Mouse (Mus musculus): ENCODE results near the gene App. TPM values are rescaled to one million over a fixed set of nuclear protein-coding genes. Genes with fewer than 3 reads are reported as not detected.

App gene
- polyA plus RNA-seq, 1 experiment from 2014 or later = 44.5 TPM

GRCm38 (mm10) chr16:85127661-85128346 is 45.8 kb downstream of the App start:
- H3K4me3 ChIP-seq (ENCODE audit: low read depth, low read length) = no peak overlapping the region
- WGBS = 78% methylated on average over 11 of the region's 11 CpGs
- no peaks in the 10 kb centered on the region for H3K9me3 ChIP-seq (ENCODE audit: control insufficient read depth, low read length)
- ATAC-seq (replicated peaks; ENCODE audit: low FRiP score) (no peak), DNase-seq (ENCODE audit: low spot score) (no peak)
- no peak overlapping the region for H3K4me2 ChIP-seq
- H3K36me3 ChIP-seq (ENCODE audit: control insufficient read depth, insufficient read depth, low read length) = no peaks in the 10 kb centered on the region; the same call in 1 of the 2 replicates
- peaks cover 11% of the 10 kb centered on the region for H3K4me1 ChIP-seq (replicated peaks; ENCODE audit: control insufficient read depth, insufficient read depth, low read length)
- no peak overlapping the region for H3K27ac ChIP-seq (ENCODE audit: low read depth, low read length)
- H3K9ac ChIP-seq (ENCODE audit: low read depth, low read length) = no peak overlapping the region
- H3K27me3 ChIP-seq (replicated peaks; ENCODE audit: control insufficient read depth, insufficient read depth, low read length) = no peaks in the 10 kb centered on the region

GRCm38 (mm10) chr16:85124649-85125048 is 48.9 kb downstream of the App start:
- Histone ChIP-seq H3K9me3 (ENCODE audit: control insufficient read depth, low read length) (no peaks in the 10 kb centered on the region), H3K4me2 (no peak overlapping the region), H3K9ac (ENCODE audit: low read depth, low read length) (no peak overlapping the region), H3K27ac (ENCODE audit: low read depth, low read length) (no peak overlapping the region), H3K4me3 (ENCODE audit: low read depth, low read length) (no peak overlapping the region), H3K36me3 (ENCODE audit: control insufficient read depth, insufficient read depth, low read length) (no peaks in the 10 kb centered on the region; the same call in 1 of the 2 replicates), H3K4me1 (replicated peaks; ENCODE audit: control insufficient read depth, insufficient read depth, low read length) (0 out of 2 replicates have a peak, but pooled peaks cover 2% of the 10 kb centered on the region), H3K27me3 (replicated peaks; ENCODE audit: control insufficient read depth, insufficient read depth, low read length) (no peaks in the 10 kb centered on the region)
- no peak for DNase-seq (ENCODE audit: low spot score)
- ATAC-seq (replicated peaks; ENCODE audit: low FRiP score) = no peak
- 87% methylated on average over 4 of the region's 4 CpGs for WGBS

- Histone ChIP-seq H3K9ac (ENCODE audit: low read depth, low read length) (no peak overlapping the region), H3K27ac (ENCODE audit: low read depth, low read length) (no peak overlapping the region), H3K9me3 (ENCODE audit: control insufficient read depth, low read length) (no peaks in the 10 kb centered on the region), H3K4me1 (replicated peaks; ENCODE audit: control insufficient read depth, insufficient read depth, low read length) (no peaks in the 10 kb centered on the region), H3K27me3 (replicated peaks; ENCODE audit: control insufficient read depth, insufficient read depth, low read length) (no peaks in the 10 kb centered on the region), H3K4me2 (no peak overlapping the region), H3K36me3 (ENCODE audit: control insufficient read depth, insufficient read depth, low read length) (no peaks in the 10 kb centered on the region; the same call in 1 of the 2 replicates), H3K4me3 (ENCODE audit: low read depth, low read length) (no peak overlapping the region)
- DNase-seq (ENCODE audit: low spot score) (no peak), ATAC-seq (replicated peaks; ENCODE audit: low FRiP score) (no peak)
- WGBS = 68% methylated on average over 5 of the region's 5 CpGs
Measured at GRCm38 (mm10) chr16:85121983-85122382, 51.6 kb downstream of the App start.

GRCm38 (mm10) chr16:85118916-85119315 is 54.6 kb downstream of the App start:
- ATAC-seq (replicated peaks; ENCODE audit: low FRiP score) = no peak
- Histone ChIP-seq H3K4me1 (replicated peaks; ENCODE audit: control insufficient read depth, insufficient read depth, low read length) (no peaks in the 10 kb centered on the region), H3K9ac (ENCODE audit: low read depth, low read length) (no peak overlapping the region), H3K9me3 (ENCODE audit: control insufficient read depth, low read length) (no peaks in the 10 kb centered on the region), H3K4me3 (ENCODE audit: low read depth, low read length) (no peak overlapping the region), H3K4me2 (no peak overlapping the region), H3K36me3 (ENCODE audit: control insufficient read depth, insufficient read depth, low read length) (no peaks in the 10 kb centered on the region), H3K27me3 (replicated peaks; ENCODE audit: control insufficient read depth, insufficient read depth, low read length) (no peaks in the 10 kb centered on the region), H3K27ac (ENCODE audit: low read depth, low read length) (no peak overlapping the region)
- no peak for DNase-seq (ENCODE audit: low spot score)
- WGBS = 90% methylated on average over 6 of the region's 6 CpGs

GRCm38 (mm10) chr16:85117541-85117940 is 56.0 kb downstream of the App start:
- Histone ChIP-seq H3K27ac (ENCODE audit: low read depth, low read length) (no peak overlapping the region), H3K27me3 (replicated peaks; ENCODE audit: control insufficient read depth, insufficient read depth, low read length) (no peaks in the 10 kb centered on the region), H3K36me3 (ENCODE audit: control insufficient read depth, insufficient read depth, low read length) (no peaks in the 10 kb centered on the region), H3K4me3 (ENCODE audit: low read depth, low read length) (no peak overlapping the region), H3K4me2 (no peak overlapping the region), H3K9me3 (ENCODE audit: control insufficient read depth, low read length) (no peaks in the 10 kb centered on the region), H3K4me1 (replicated peaks; ENCODE audit: control insufficient read depth, insufficient read depth, low read length) (no peaks in the 10 kb centered on the region), H3K9ac (ENCODE audit: low read depth, low read length) (no peak overlapping the region)
- DNase-seq (ENCODE audit: low spot score) = no peak
- ATAC-seq (replicated peaks; ENCODE audit: low FRiP score) = no peak
- WGBS = 68% methylated on average over 1 of the region's 1 CpGs

GRCm38 (mm10) chr16:85115837-85116236 is 57.7 kb downstream of the App start:
- DNase-seq (ENCODE audit: low spot score) (no peak), ATAC-seq (replicated peaks; ENCODE audit: low FRiP score) (no peak)
- Histone ChIP-seq H3K9ac (ENCODE audit: low read depth, low read length) (no peak overlapping the region), H3K27me3 (replicated peaks; ENCODE audit: control insufficient read depth, insufficient read depth, low read length) (no peaks in the 10 kb centered on the region), H3K9me3 (ENCODE audit: control insufficient read depth, low read length) (no peaks in the 10 kb centered on the region), H3K4me3 (ENCODE audit: low read depth, low read length) (no peak overlapping the region), H3K4me1 (replicated peaks; ENCODE audit: control insufficient read depth, insufficient read depth, low read length) (no peaks in the 10 kb centered on the region), H3K4me2 (no peak overlapping the region), H3K36me3 (ENCODE audit: control insufficient read depth, insufficient read depth, low read length) (no peaks in the 10 kb centered on the region), H3K27ac (ENCODE audit: low read depth, low read length) (no peak overlapping the region)
- WGBS = 84% methylated on average over 5 of the region's 5 CpGs

- no peak overlapping the region for H3K4me3 ChIP-seq (ENCODE audit: low read depth, low read length)
- WGBS = 92% methylated on average over 1 of the region's 1 CpGs
- no peaks in the 10 kb centered on the region for H3K4me1 ChIP-seq (replicated peaks; ENCODE audit: control insufficient read depth, insufficient read depth, low read length)
- H3K4me2 ChIP-seq = no peak overlapping the region
- no peaks in the 10 kb centered on the region for H3K36me3 ChIP-seq (ENCODE audit: control insufficient read depth, insufficient read depth, low read length)
- H3K9me3 ChIP-seq (ENCODE audit: control insufficient read depth, low read length) = no peaks in the 10 kb centered on the region
- H3K27ac ChIP-seq (ENCODE audit: low read depth, low read length) = no peak overlapping the region
- no peak for DNase-seq (ENCODE audit: low spot score)
- no peak for ATAC-seq (replicated peaks; ENCODE audit: low FRiP score)
- H3K27me3 ChIP-seq (replicated peaks; ENCODE audit: control insufficient read depth, insufficient read depth, low read length) = no peaks in the 10 kb centered on the region
- H3K9ac ChIP-seq (ENCODE audit: low read depth, low read length) = no peak overlapping the region
Measured at GRCm38 (mm10) chr16:85114742-85115141, 58.8 kb downstream of the App start.

GRCm38 (mm10) chr16:85113941-85114340 is 59.6 kb downstream of the App start:
- H3K27ac ChIP-seq (ENCODE audit: low read depth, low read length) = no peak overlapping the region
- no peaks in the 10 kb centered on the region for H3K27me3 ChIP-seq (replicated peaks; ENCODE audit: control insufficient read depth, insufficient read depth, low read length)
- H3K4me1 ChIP-seq (replicated peaks; ENCODE audit: control insufficient read depth, insufficient read depth, low read length) = no peaks in the 10 kb centered on the region
- no peak overlapping the region for H3K9ac ChIP-seq (ENCODE audit: low read depth, low read length)
- H3K9me3 ChIP-seq (ENCODE audit: control insufficient read depth, low read length) = no peaks in the 10 kb centered on the region
- H3K4me2 ChIP-seq = no peak overlapping the region
- H3K4me3 ChIP-seq (ENCODE audit: low read depth, low read length) = no peak overlapping the region
- 77% methylated on average over 2 of the region's 2 CpGs for WGBS
- H3K36me3 ChIP-seq (ENCODE audit: control insufficient read depth, insufficient read depth, low read length) = no peaks in the 10 kb centered on the region
- no peak for ATAC-seq (replicated peaks; ENCODE audit: low FRiP score)
- DNase-seq (ENCODE audit: low spot score) = no peak

- Histone ChIP-seq H3K4me1 (replicated peaks; ENCODE audit: control insufficient read depth, insufficient read depth, low read length) (no peaks in the 10 kb centered on the region), H3K9me3 (ENCODE audit: control insufficient read depth, low read length) (no peaks in the 10 kb centered on the region), H3K36me3 (ENCODE audit: control insufficient read depth, insufficient read depth, low read length) (no peaks in the 10 kb centered on the region), H3K4me3 (ENCODE audit: low read depth, low read length) (no peak overlapping the region), H3K4me2 (no peak overlapping the region), H3K9ac (ENCODE audit: low read depth, low read length) (no peak overlapping the region), H3K27me3 (replicated peaks; ENCODE audit: control insufficient read depth, insufficient read depth, low read length) (no peaks in the 10 kb centered on the region), H3K27ac (ENCODE audit: low read depth, low read length) (no peak overlapping the region)
- 74% methylated on average over 2 of the region's 2 CpGs for WGBS
- ATAC-seq (replicated peaks; ENCODE audit: low FRiP score) (no peak), DNase-seq (ENCODE audit: low spot score) (no peak)
Measured at GRCm38 (mm10) chr16:85112254-85112653, 61.3 kb downstream of the App start.
